Mouse (Mus musculus) activated CD4-positive, CD25-positive, alpha-beta regulatory T cell, adult 9 weeks (primary cell): Measurements from ENCODE around the gene Nfat5. TPM values are rescaled to one million over a fixed set of nuclear protein-coding genes. Genes with fewer than 3 reads are reported as not detected.

Experiments
- polyA plus RNA-seq: library from polyadenylated mRNA; unstranded; fragments of 100-300 nt; shearing (Covaris generic); gene quantifications from one replicate; pipeline ENCODE4 v1.2.1, GENCODE M21; 2017

The Nfat5 gene
- 18.9 TPM for polyA plus RNA-seq

DNA sequence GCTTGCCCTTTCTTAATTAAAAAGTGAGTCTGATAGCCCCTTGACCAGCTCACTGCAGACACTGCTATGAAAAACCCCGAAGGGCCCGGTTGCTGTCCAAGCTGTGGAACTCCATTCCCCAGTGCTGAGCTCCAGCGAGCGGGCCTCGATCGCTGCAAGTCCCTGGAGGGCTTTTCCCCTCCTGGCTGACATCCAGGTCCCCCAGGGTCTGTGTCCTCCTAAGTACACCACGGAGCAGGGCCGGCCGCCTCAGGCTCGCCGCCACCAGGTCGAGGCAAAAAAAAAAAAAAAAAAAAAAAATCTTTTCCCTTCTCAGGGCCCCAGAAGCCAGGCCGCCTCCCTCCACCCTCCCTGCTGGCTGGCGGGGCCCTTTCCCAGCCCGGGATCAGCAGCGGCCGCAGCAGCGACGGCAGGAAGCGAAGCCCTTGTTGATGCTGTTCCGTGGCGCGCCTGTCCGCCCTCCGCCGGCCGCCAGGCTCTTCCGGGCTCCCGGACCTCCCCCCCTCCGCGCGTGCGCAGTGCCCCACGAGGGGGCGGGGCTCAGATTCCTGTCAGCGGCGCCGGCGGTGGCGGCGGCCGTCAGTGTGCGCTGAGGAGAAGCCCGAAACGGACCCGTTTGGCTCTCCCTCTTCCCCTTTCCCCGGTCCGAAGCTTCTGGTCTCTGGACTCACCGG is at the start of gene Nfat5:
Gene Nfat5 (plus strand): TSS at position 543 of the 674 bp plus-strand sequence.

DNA sequence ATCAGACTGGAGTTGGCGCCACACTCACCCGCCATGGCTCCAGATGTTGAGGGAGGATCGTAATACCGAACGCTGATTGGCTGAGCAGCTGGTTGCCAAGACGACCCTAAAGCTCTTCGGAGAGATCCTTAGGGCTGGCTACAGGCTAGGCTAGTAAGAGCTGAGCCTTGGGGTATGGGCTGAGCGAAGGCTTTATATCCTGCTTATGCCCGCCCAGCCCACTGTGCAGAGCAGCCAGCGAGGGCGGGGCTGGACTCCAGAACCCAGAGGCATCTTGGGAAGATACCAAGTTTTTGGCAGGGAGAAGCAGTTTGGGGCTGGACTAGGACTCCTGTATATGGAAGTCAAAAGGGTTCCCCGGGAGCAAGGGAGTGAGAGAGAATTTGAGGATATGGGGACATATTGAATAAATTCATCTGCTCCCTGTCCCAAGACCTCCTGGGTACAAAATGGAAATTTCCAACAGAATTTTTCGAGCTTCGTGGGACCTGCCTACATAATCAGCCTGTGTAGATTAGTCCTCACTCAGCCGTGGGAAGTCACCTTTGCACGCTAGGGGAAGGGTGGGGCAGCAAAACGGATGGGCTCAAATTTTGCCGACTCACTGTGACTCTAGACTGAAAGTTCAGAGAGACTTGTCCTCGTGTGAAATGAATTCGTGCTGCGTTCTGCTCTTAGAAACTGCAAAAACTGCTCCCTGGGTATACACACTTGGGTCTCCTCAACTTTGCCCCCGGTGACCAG is 109.9 kb downstream of the Nfat5 start, which contains the start of gene Nqo1:
Gene Nqo1 (minus strand): TSS at position 169 of the 744 bp plus-strand sequence.

DNA sequence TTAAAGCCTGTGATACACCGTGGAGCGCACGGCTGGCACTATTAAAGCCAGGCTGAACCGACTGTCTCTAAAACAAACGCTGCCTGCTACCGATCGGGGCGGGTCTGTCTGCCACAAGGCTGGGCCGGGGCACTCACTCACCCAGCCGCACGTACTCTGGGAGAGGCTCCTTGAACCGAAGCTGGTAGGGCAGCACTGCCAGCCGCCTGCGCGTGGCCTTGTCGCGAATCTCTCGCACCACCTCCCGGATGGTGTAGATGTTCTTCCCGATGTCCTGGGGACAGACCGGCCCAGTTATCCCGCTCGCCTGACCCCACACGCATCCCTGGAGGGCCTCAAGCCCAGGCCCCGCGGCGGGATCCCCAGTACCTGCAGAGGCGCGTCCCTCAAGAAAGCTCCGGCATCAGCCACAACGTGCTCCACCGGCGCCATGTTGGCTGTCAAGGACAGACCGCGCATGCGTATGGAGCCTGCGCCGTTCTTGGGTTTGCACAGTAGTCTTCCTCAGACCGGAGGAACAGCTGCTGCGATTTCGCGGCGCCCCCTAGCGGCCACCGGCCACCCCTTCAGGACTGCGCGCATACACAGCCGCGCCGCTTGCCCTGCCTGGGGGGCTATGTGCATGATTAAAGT is 131.4 kb downstream of the Nfat5 start, which contains the start of gene Nob1:
Gene Nob1 (minus strand): TSS at position 455 of the 633 bp plus-strand sequence.

Other genes with a start within 250 kb of the Nfat5 start
- 1.7 TPM for gene Pdf, start 244.9 kb upstream of the Nfat5 start, polyA plus RNA-seq
- 22.9 TPM for gene Cog8, start 236.8 kb upstream of the Nfat5 start, polyA plus RNA-seq
- gene Nip7, start 236.6 kb upstream of the Nfat5 start, polyA plus RNA-seq = 102 TPM
- gene Tmed6, start 227.8 kb upstream of the Nfat5 start, polyA plus RNA-seq = not detected
- 9.9 TPM for gene Terf2, start 196.9 kb upstream of the Nfat5 start, polyA plus RNA-seq
- gene Cyb5b, start 142.8 kb upstream of the Nfat5 start, polyA plus RNA-seq = 90.2 TPM
- gene Nqo1, start 109.7 kb downstream of the Nfat5 start, polyA plus RNA-seq = 1.2 TPM
- gene Nob1, start 131.6 kb downstream of the Nfat5 start, polyA plus RNA-seq = 69.7 TPM
- 134 TPM for gene Wwp2, start 142.9 kb downstream of the Nfat5 start, polyA plus RNA-seq